Mouse (Mus musculus) cerebellum, adult 2 months (tissue): ENCODE results near the gene Fbxo3.
"Not testable (repeated sequence)": the region's sequence is repeated elsewhere in the genome, so short reads cannot be mapped to it uniquely, and the experiment has no call there.

Source experiments
- CTCF ChIP-seq: fragments of 200-500 bp; IDR thresholded peaks from 2 replicates; pipeline ENCODE4 v1.5.1; 2011; ENCODE audit warnings: low read depth, mild to moderate bottlenecking, control low read depth, low read length, moderate library complexity, borderline replicate concordance; ENCODE audit not compliant: insufficient read depth
- POLR2A ChIP-seq: fragments of 200-500 bp; IDR thresholded peaks from 2 replicates; pipeline ENCODE4 v1.6.1; 2011; ENCODE audit warnings: low read length, control low read depth, borderline replicate concordance; ENCODE audit not compliant: insufficient read depth

DNA sequence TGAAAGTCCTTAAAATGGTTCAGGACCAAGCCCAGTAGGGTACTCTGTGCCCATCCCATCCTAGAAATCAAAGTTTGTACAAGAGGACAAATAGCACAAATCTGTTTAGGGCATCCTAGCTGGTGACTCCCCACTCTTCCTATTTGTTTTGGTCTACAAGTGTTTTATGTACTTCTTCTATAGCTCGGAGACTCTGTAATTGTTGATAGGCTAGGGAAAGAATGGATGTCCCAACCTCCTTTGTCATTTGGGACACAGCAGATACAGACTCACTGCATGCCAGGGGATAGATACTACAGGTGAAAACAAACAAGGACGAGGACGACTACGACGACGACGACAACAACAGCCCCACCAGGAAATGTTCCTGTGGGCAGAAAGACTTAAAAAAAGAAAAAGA is 40.9 kb downstream of the Fbxo3 start, which contains the start of gene Gm10799:
- not testable (repeated sequence) for TF ChIP-seq POLR2A, CTCF
